Mouse (Mus musculus): ENCODE measurements around the gene Ccdc28a. TPM values are rescaled to one million over a fixed set of nuclear protein-coding genes. Genes with fewer than 3 reads are reported as not detected.

Ccdc28a gene
- polyA plus RNA-seq, 1 experiment from 2014 or later: 8.3 TPM

DNA sequence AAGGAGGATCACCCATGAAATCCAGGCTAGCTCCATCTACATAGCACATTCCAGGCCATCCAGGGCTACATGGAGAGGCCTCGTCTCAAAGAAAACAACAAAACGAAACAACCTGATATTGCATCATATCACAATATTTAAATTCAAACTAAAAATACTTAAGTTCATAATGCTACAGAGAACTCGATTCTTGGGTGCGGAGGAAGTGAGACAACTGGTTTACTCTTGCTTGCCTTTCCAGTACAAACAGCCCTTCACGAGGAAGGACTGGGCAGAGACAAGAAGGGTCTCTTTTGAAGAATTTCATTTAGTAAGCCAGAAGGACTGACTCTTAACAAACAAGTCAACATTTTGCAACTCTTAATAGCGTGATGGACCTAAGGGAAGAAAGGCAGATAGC, 46.2 kb downstream of the Ccdc28a start:
- H3K27me3 ChIP-seq (ENCODE audit: control insufficient read depth, insufficient read depth, low read length): no peaks in the 10 kb centered on the region
- no peak overlapping the region for H3K9ac ChIP-seq (replicated peaks; ENCODE audit: low read length)
- H3K27ac ChIP-seq (replicated peaks; ENCODE audit: low read depth, low read length): no peak overlapping the region
- H3K4me2 ChIP-seq (ENCODE audit: low read length): no peak overlapping the region
- ATAC-seq (ENCODE audit: low FRiP score, low TSS enrichment) (no peak), DNase-seq (no peak)
- no peaks in the 10 kb centered on the region for H3K4me1 ChIP-seq (ENCODE audit: control insufficient read depth, insufficient read depth, low read length)
- WGBS: 92% methylated on average over 6 of the region's 6 CpGs
- H3K36me3 ChIP-seq (ENCODE audit: control insufficient read depth, insufficient read depth, low read length): no peaks in the 10 kb centered on the region
- H3K4me3 ChIP-seq (replicated peaks; ENCODE audit: low read depth, low read length): no peak overlapping the region
- no peaks in the 10 kb centered on the region for H3K9me3 ChIP-seq (ENCODE audit: control insufficient read depth, low read length)

GRCm38 (mm10) chr10:18182246-18182645, 52.6 kb downstream of the Ccdc28a start:
- no peak for ATAC-seq (ENCODE audit: low FRiP score, low TSS enrichment)
- no peak for DNase-seq
- Histone ChIP-seq H3K4me3 (replicated peaks; ENCODE audit: low read depth, low read length) (no peak overlapping the region), H3K4me1 (ENCODE audit: control insufficient read depth, insufficient read depth, low read length) (no peaks in the 10 kb centered on the region), H3K9ac (replicated peaks; ENCODE audit: low read length) (no peak overlapping the region), H3K9me3 (ENCODE audit: control insufficient read depth, low read length) (no peaks in the 10 kb centered on the region), H3K27ac (replicated peaks; ENCODE audit: low read depth, low read length) (no peak overlapping the region), H3K36me3 (ENCODE audit: control insufficient read depth, insufficient read depth, low read length) (no peaks in the 10 kb centered on the region), H3K4me2 (ENCODE audit: low read length) (no peak overlapping the region), H3K27me3 (ENCODE audit: control insufficient read depth, insufficient read depth, low read length) (no peaks in the 10 kb centered on the region)
- 77% methylated on average over 5 of the region's 5 CpGs for WGBS

DNA sequence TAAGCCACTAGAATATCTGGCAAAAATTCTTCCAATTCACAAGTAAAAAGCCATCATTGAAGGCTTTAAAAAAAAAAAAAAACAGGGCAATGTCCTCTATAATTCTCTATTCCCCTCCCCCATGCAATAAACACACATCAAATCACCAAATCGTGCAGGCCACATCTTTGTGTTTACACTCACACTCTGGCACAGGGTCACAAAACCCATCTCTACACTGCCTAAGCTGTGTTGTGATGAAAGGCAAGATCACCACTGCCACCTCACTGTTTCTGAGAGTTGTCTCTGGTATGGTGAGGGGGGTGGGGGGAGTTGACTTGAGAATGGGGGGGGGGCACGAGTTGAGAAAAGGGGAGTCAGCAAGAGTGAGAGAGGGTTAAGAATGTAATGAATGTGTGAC, 57.5 kb downstream of the Ccdc28a start:
- H3K36me3 ChIP-seq (ENCODE audit: control insufficient read depth, insufficient read depth, low read length): no peaks in the 10 kb centered on the region
- H3K4me3 ChIP-seq (replicated peaks; ENCODE audit: low read depth, low read length): no peak overlapping the region
- DNase-seq (no peak), ATAC-seq (ENCODE audit: low FRiP score, low TSS enrichment) (no peak)
- 80% methylated on average over 2 of the region's 2 CpGs for WGBS
- no peak overlapping the region for H3K27ac ChIP-seq (replicated peaks; ENCODE audit: low read depth, low read length)
- no peaks in the 10 kb centered on the region for H3K27me3 ChIP-seq (ENCODE audit: control insufficient read depth, insufficient read depth, low read length)
- no peaks in the 10 kb centered on the region for H3K4me1 ChIP-seq (ENCODE audit: control insufficient read depth, insufficient read depth, low read length)
- H3K9me3 ChIP-seq (ENCODE audit: control insufficient read depth, low read length): no peaks in the 10 kb centered on the region
- H3K9ac ChIP-seq (replicated peaks; ENCODE audit: low read length): no peak overlapping the region
- no peak overlapping the region for H3K4me2 ChIP-seq (ENCODE audit: low read length)

DNA sequence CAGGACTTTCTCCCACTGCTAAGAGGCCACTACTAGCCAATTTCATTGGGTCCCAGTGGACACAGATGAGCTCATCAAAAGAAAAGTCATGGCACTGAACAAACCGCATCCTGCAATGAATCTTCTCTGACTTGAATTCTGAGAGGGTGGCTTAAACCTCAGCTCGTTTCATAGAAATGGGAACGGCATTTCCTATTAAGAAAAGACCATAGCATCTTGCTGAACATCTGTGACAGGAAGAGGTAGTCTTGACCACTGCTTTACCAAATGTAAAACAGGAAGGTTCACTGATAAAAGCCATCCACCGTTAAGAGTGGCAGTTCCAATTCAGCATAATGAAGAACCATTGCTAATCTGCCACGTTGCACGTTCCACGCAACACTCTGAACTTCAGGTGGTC, 58.1 kb downstream of the Ccdc28a start:
- H3K4me1 ChIP-seq (ENCODE audit: control insufficient read depth, insufficient read depth, low read length): no peaks in the 10 kb centered on the region
- no peaks in the 10 kb centered on the region for H3K9me3 ChIP-seq (ENCODE audit: control insufficient read depth, low read length)
- 89% methylated on average over 7 of the region's 7 CpGs for WGBS
- H3K4me3 ChIP-seq (replicated peaks; ENCODE audit: low read depth, low read length): no peak overlapping the region
- H3K9ac ChIP-seq (replicated peaks; ENCODE audit: low read length): no peak overlapping the region
- H3K36me3 ChIP-seq (ENCODE audit: control insufficient read depth, insufficient read depth, low read length): no peaks in the 10 kb centered on the region
- H3K27ac ChIP-seq (replicated peaks; ENCODE audit: low read depth, low read length): no peak overlapping the region
- no peaks in the 10 kb centered on the region for H3K27me3 ChIP-seq (ENCODE audit: control insufficient read depth, insufficient read depth, low read length)
- DNase-seq (no peak), ATAC-seq (ENCODE audit: low FRiP score, low TSS enrichment) (no peak)
- H3K4me2 ChIP-seq (ENCODE audit: low read length): no peak overlapping the region

DNA sequence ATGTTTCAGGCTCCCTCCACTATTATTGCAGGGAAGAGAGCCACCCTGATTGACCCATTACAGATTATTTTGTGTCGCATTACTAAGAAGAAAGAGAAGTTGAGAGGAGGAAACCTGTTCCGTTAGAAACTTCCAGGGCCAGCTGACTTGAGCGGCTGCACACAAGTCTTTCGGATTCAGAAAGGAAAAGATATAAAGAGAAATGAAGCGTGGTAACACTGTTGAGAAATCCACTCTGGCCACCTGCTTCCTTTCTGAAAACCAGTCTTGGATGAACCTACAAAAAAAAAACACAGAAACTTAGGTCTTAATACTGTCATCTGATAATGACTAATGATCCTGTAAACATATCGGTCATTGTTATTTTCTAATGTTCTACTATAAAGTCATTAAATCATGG, 59.7 kb downstream of the Ccdc28a start:
- 90% methylated on average over 6 of the region's 6 CpGs for WGBS
- Histone ChIP-seq H3K9me3 (ENCODE audit: control insufficient read depth, low read length) (no peaks in the 10 kb centered on the region), H3K36me3 (ENCODE audit: control insufficient read depth, insufficient read depth, low read length) (no peaks in the 10 kb centered on the region), H3K27me3 (ENCODE audit: control insufficient read depth, insufficient read depth, low read length) (no peaks in the 10 kb centered on the region), H3K4me1 (ENCODE audit: control insufficient read depth, insufficient read depth, low read length) (no peaks in the 10 kb centered on the region), H3K9ac (replicated peaks; ENCODE audit: low read length) (no peak overlapping the region), H3K4me2 (ENCODE audit: low read length) (no peak overlapping the region), H3K27ac (replicated peaks; ENCODE audit: low read depth, low read length) (no peak overlapping the region), H3K4me3 (replicated peaks; ENCODE audit: low read depth, low read length) (no peak overlapping the region)
- DNase-seq (no peak), ATAC-seq (ENCODE audit: low FRiP score, low TSS enrichment) (no peak)

Other genes with a start within 250 kb of the Ccdc28a start
- 69.0 and 90.6 TPM in 2 replicates for gene Abracl, start 211.7 kb downstream of the Ccdc28a start, polyA plus RNA-seq (2014; fragmentation: Nextera tagmentation; extraction: Ambion mirVana)
- gene Reps1, start 179.1 kb downstream of the Ccdc28a start, polyA plus RNA-seq (2014; fragmentation: Nextera tagmentation; extraction: Ambion mirVana): 23.1 and 27.5 TPM in 2 replicates
- gene Ect2l, start 24.1 kb downstream of the Ccdc28a start, polyA plus RNA-seq (2014; fragmentation: Nextera tagmentation; extraction: Ambion mirVana): 0.25 and 0.73 TPM in 2 replicates
- 13.9 and 16.9 TPM in 2 replicates for gene Nhsl1, start 84.0 kb upstream of the Ccdc28a start, polyA plus RNA-seq (2014; fragmentation: Nextera tagmentation; extraction: Ambion mirVana)

Data from midbrain, embryonic 14.5 days (tissue).